Mouse (Mus musculus): ENCODE results near the gene Plekhg5.

DNA sequence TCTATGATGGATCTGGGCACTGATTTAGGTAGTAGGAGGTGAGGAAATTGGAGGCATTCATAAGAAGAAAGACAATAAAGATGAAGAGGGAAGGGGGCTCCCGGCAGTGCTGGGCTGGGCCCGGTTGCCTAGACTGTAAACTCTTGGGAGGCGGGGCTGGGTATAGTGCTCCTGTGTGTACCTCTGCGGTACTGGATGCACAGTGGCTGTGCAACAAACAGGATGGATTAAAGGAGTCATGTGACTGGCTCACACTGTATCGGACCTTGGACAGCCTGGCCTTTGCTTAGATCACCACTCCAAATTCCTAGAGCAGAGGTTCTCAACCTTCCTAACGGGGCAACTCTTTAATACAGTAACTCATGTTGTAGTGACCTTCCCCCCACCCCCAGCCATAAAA, 89.3 kb downstream of the Plekhg5 start:
- TF ChIP-seq POLR2A (IDR thresholded peaks at IDR 0.05; ENCODE audit: insufficient read length, low read depth) (no peak), REST (IDR thresholded peaks at IDR 0.05; ENCODE audit: insufficient read depth, insufficient read length) (no peak), POLR2AphosphoS2 (IDR thresholded peaks at IDR 0.05; ENCODE audit: insufficient read length, low read depth) (no peak), MYOD1 (IDR thresholded peaks at IDR 0.05; ENCODE audit: control insufficient read depth in 1 of 3, insufficient read length in 2 of 3, low read depth in 2 of 3) (no peak), TCF12 (IDR thresholded peaks at IDR 0.05; ENCODE audit: insufficient read depth, poor library complexity, severe bottlenecking) (no peak), MYOG (IDR thresholded peaks at IDR 0.05; ENCODE audit: control insufficient read depth in 1 of 3, insufficient read depth in 1 of 3, insufficient read length in 2 of 3, low read depth in 2 of 3) (no peak), USF1 (IDR thresholded peaks at IDR 0.05; ENCODE audit: low read depth) (no peak), SRF (IDR thresholded peaks at IDR 0.05; ENCODE audit: control insufficient read depth, insufficient read length, low read depth) (no peak), E2F4 (IDR thresholded peaks at IDR 0.05; ENCODE audit: insufficient read depth) (no peak), CEBPB (IDR thresholded peaks at IDR 0.05; ENCODE audit: insufficient read depth, poor library complexity, severe bottlenecking) (no peak), MAX (IDR thresholded peaks at IDR 0.05; ENCODE audit: low read depth) (no peak), TCF3 (IDR thresholded peaks at IDR 0.05; ENCODE audit: insufficient read length, low read depth) (no peak)
